Mouse (Mus musculus): ENCODE measurements at regions not wholly inside any gene's neighbourhood (a gene's known extent, or its start where the extent isn't known, plus 50 kb on each side); places are given as distances from the start of the nearest gene placed in this dataset.

DNA sequence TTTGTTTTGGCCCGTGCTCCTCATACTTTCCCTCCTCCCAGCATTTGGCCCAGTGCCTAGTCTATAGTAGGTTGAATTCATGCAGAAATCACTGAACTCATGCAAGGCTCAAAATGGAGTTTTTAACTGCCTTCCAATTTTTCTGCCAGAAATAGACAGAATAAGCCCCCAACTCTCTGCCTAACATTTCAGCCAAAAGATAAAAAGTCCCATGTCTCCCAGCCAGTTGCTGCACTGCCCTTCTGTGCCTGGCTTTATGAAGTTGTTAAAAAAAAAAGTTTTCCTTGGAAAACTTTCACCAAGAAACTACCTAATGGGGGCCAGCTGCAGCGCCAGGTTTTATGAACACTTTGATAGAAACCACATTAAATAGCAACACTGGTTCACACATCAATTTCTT, 222.0 kb downstream of the Zic3 start:
- ATAC-seq (ENCODE audit: low TSS enrichment), result no peak

DNA sequence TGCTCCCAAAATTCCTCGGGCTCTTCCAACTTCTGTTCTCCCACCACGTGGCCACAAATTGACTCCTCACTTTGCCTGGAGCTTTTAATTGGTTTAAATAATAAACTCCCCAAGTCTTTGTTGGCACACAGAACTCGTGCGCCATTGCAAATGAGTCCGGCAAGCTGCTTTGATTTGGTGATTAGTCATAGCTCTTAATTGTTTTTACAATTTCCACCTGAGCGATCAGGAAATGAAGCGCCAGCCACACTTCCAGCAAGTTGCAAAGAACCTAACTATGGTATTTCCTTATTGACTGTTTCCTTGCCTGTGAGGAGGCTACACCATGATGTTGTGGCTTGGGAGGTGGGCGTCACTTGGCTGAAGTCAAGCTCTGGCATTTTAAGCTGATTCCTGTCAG, 233.5 kb downstream of the Zic3 start:
- ATAC-seq (ENCODE audit: low TSS enrichment), result no peak; the same call in 1 of the 2 replicates

DNA sequence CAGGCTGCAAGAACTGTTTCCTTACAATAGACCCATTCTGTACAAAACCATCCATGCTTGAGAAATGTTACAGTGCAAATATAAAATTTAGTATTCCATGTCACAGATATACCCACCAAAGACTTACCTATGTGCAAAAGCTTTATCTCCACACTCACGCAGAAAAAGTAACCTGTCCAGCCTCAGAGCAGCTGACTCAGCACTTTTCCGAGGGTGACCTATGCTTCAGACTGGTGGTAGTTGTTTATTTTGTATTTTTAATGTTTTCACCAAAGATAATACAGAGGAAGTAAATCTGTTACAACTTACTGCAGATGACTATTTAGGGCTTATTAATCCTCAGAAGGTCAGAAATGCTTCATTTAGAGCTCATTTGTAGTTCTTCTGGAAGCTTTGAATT, 260.4 kb downstream of the Zic3 start:
- ATAC-seq (ENCODE audit: low TSS enrichment), result no peak

DNA sequence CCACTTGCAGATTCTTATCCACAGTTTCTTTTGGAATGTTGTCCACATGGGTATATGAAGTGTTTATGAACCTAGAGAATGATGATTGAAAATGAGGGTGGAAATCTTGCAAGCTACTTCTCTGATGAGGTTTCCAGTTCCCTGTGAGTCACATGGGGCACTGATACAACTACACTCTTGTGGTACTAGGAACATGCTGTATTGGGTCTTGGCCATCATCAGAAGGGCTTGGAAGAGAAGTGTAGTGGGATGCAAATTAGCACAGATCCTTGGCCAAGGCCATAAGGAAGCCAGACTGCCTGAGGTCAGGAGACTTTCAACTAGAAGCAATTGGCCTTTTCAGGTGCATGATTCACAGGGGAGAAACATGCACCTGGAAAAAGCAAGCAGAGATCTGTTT, 300.3 kb downstream of the Zic3 start:
- ATAC-seq (ENCODE audit: low TSS enrichment), result no peak

DNA sequence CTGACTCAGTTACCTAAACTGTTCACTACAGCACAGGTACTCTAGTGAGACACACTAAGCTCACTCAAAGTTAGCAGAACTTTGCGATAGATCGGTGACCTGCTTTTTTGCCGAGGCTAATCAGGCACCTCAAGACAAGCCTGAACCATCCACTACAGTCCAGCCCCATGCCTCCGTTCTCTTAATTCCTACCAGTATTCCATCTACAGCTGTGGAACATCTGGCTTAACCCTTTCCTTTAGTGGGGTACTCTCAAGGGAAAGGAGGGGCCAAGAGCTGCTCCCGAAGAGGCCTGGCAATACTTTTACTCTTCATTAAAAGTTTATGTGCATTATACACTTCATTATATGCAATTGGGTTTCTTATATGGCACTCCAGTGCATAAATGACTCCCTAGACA, 329.1 kb downstream of the Zic3 start:
- ATAC-seq (ENCODE audit: low TSS enrichment), result no peak

DNA sequence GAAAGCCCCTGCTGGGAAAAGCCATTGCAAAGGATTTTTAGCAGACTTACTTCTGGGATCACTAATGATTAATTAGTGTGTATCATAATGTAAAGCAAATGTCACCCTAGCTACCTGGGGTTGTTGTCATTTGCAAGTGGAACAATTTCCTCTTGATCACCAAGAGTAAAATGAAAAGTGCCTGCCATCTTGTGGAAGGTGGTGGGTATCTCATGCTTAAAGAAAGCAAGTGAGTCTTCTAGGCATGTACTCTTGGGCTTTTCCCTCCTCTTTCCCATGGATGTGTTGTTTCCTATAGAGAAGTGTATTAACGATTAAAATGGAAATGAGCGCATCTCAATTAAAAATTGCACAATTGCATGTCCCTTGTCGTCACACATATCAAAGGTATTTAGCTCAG, 355.4 kb downstream of the Zic3 start:
- ATAC-seq (ENCODE audit: low TSS enrichment), result peak; percentile 72

Data from frontal cortex, adult (tissue).